ENCODE assay signal across 19 mouse cellular contexts in genomic region chr15:8782131-8782507, GRCm38 (mm10).
DNase-seq lines count a peak whose midpoint lies in the region; ATAC-seq and TF ChIP-seq lines count a peak whose summit lies in the region.
"Had no signal": no experiment of that assay in that cellular context is flagged by ENCODE, and none has a peak within 500 bp of the region (broad histone marks: within the 10 kb centered on the region; RNA-seq: fewer than 3 reads in every experiment).

No protein-coding gene starts in this region.

- H3K4me1 ChIP-seq in embryonic facial prominence, embryonic 14.5 days (ENCODE audit: control insufficient read depth, insufficient read depth, low read length): no peaks in the 10 kb centered on the region
- no peaks in the 10 kb centered on the region for H3K4me1 ChIP-seq in embryonic facial prominence, embryonic 10.5 days
- peaks cover 19% of the 10 kb centered on the region for H3K4me1 ChIP-seq in hindbrain, embryonic 10.5 days (replicated peaks)
- H3K4me1 ChIP-seq in midbrain, embryonic 13.5 days (replicated peaks): peaks cover 26% of the 10 kb centered on the region
- H3K4me1 ChIP-seq in lung, postnatal 0 days (ENCODE audit: insufficient read depth, low read depth, low read length): no peaks in the 10 kb centered on the region
- no peaks in the 10 kb centered on the region for H3K4me1 ChIP-seq in heart, adult 2 months (ENCODE audit: control insufficient read depth, insufficient read depth, low read length)
- H3K4me1 ChIP-seq: limb, embryonic 10.5 days; liver, embryonic 12.5 days; lung, embryonic 15.5 days; stomach, embryonic 15.5 days had no signal

- no peak overlapping the region for H3K4me3 ChIP-seq in embryonic facial prominence, embryonic 14.5 days (ENCODE audit: low read depth, low read length)
- no peak overlapping the region for H3K4me3 ChIP-seq in embryonic facial prominence, embryonic 10.5 days
- no peak overlapping the region for H3K4me3 ChIP-seq in hindbrain, embryonic 10.5 days
- H3K4me3 ChIP-seq in midbrain, embryonic 13.5 days (replicated peaks): no peak overlapping the region
- no peak overlapping the region for H3K4me3 ChIP-seq in lung, postnatal 0 days (ENCODE audit: low read depth, low read length)
- no peak overlapping the region for H3K4me3 ChIP-seq in heart, adult 2 months
- no peak overlapping the region for H3K4me3 ChIP-seq in gastrocnemius, adult 2 months
- H3K4me3 ChIP-seq: embryonic facial prominence, embryonic 12.5 days; limb, embryonic 10.5 days; liver, embryonic 12.5 days; lung, embryonic 15.5 days; stomach, embryonic 15.5 days had no signal

- no peak for ATAC-seq in embryonic facial prominence, embryonic 14.5 days (ENCODE audit: low read depth)
- ATAC-seq in midbrain, embryonic 13.5 days: no peak
- no peak for ATAC-seq in lung, postnatal 0 days
- ATAC-seq: activated CD4-positive, CD25-positive, alpha-beta regulatory T cell, adult 4 months; intestine, postnatal 0 days; liver, embryonic 12.5 days had no signal

- no peaks in the 10 kb centered on the region for H3K27me3 ChIP-seq in embryonic facial prominence, embryonic 14.5 days (replicated peaks; ENCODE audit: control insufficient read depth, insufficient read depth, low read length)
- no peaks in the 10 kb centered on the region for H3K27me3 ChIP-seq in embryonic facial prominence, embryonic 10.5 days (replicated peaks; ENCODE audit: low read depth, poor library complexity, severe bottlenecking)
- H3K27me3 ChIP-seq in hindbrain, embryonic 10.5 days (ENCODE audit: insufficient read depth, poor library complexity, severe bottlenecking): no peaks in the 10 kb centered on the region
- no peaks in the 10 kb centered on the region for H3K27me3 ChIP-seq in midbrain, embryonic 13.5 days
- H3K27me3 ChIP-seq in lung, postnatal 0 days (replicated peaks; ENCODE audit: insufficient read depth, low read length): no peaks in the 10 kb centered on the region
- no peaks in the 10 kb centered on the region for H3K27me3 ChIP-seq in heart, adult 2 months (ENCODE audit: control insufficient read depth, insufficient read depth, low read length)
- H3K27me3 ChIP-seq: CH12.LX; embryonic facial prominence, embryonic 12.5 days; liver, embryonic 12.5 days; lung, embryonic 15.5 days; stomach, embryonic 15.5 days had no signal

- H3K27ac ChIP-seq in embryonic facial prominence, embryonic 14.5 days (replicated peaks; ENCODE audit: low read depth, low read length): no peak overlapping the region
- no peak overlapping the region for H3K27ac ChIP-seq in embryonic facial prominence, embryonic 10.5 days (replicated peaks)
- H3K27ac ChIP-seq in hindbrain, embryonic 10.5 days: peak overlapping the region; percentile 83
- H3K27ac ChIP-seq in midbrain, embryonic 13.5 days: peak overlapping the region; percentile 10; the same call in 1 of the 2 replicates
- no peak overlapping the region for H3K27ac ChIP-seq in lung, postnatal 0 days (ENCODE audit: low read length)
- H3K27ac ChIP-seq in heart, adult 2 months: no peak overlapping the region
- H3K27ac ChIP-seq in gastrocnemius, adult 2 months: no peak overlapping the region
- H3K27ac ChIP-seq: embryonic facial prominence, embryonic 12.5 days; kidney, postnatal 0 days; limb, embryonic 10.5 days; liver, embryonic 12.5 days; lung, embryonic 15.5 days; stomach, embryonic 15.5 days had no signal

- H3K4me2 ChIP-seq in embryonic facial prominence, embryonic 14.5 days (ENCODE audit: low read depth, low read length): no peak overlapping the region
- H3K4me2 ChIP-seq in midbrain, embryonic 13.5 days (replicated peaks): no peak overlapping the region
- no peak overlapping the region for H3K4me2 ChIP-seq in lung, postnatal 0 days (replicated peaks; ENCODE audit: low read depth, low read length)
- H3K4me2 ChIP-seq: embryonic facial prominence, embryonic 12.5 days; liver, embryonic 12.5 days; lung, embryonic 15.5 days; stomach, embryonic 15.5 days had no signal

- H3K9me3 ChIP-seq in embryonic facial prominence, embryonic 14.5 days (ENCODE audit: control insufficient read depth, low read length): no peaks in the 10 kb centered on the region
- H3K9me3 ChIP-seq in embryonic facial prominence, embryonic 10.5 days: no peaks in the 10 kb centered on the region
- no peaks in the 10 kb centered on the region for H3K9me3 ChIP-seq in hindbrain, embryonic 10.5 days
- H3K9me3 ChIP-seq in midbrain, embryonic 13.5 days: no peaks in the 10 kb centered on the region
- no peaks in the 10 kb centered on the region for H3K9me3 ChIP-seq in lung, postnatal 0 days (ENCODE audit: low read length)
- H3K9me3 ChIP-seq: embryonic facial prominence, embryonic 12.5 days; limb, embryonic 10.5 days; liver, embryonic 12.5 days; lung, embryonic 15.5 days; stomach, embryonic 15.5 days had no signal

- H3K79me2 ChIP-seq in heart, adult 2 months (replicated peaks; ENCODE audit: control insufficient read depth, insufficient read depth, low read length): no peaks in the 10 kb centered on the region

- H3K36me3 ChIP-seq in embryonic facial prominence, embryonic 14.5 days (ENCODE audit: control insufficient read depth, insufficient read depth, low read length): no peaks in the 10 kb centered on the region
- H3K36me3 ChIP-seq in embryonic facial prominence, embryonic 10.5 days (replicated peaks): no peaks in the 10 kb centered on the region
- H3K36me3 ChIP-seq in hindbrain, embryonic 10.5 days: no peaks in the 10 kb centered on the region
- no peaks in the 10 kb centered on the region for H3K36me3 ChIP-seq in midbrain, embryonic 13.5 days
- H3K36me3 ChIP-seq in lung, postnatal 0 days (ENCODE audit: insufficient read depth, low read length): no peaks in the 10 kb centered on the region
- H3K36me3 ChIP-seq in heart, adult 2 months (ENCODE audit: control insufficient read depth, insufficient read depth, low read length): no peaks in the 10 kb centered on the region
- H3K36me3 ChIP-seq: embryonic facial prominence, embryonic 12.5 days; limb, embryonic 10.5 days; liver, embryonic 12.5 days; lung, embryonic 15.5 days; stomach, embryonic 15.5 days had no signal

- no peak for TF ChIP-seq EP300 in lung, postnatal 0 days (IDR thresholded peaks at IDR 0.05)
- no peak for TF ChIP-seq EP300 in heart, adult 2 months (IDR thresholded peaks at IDR 0.05; ENCODE audit: insufficient read depth, low read depth, low read length)

- H3K9ac ChIP-seq in embryonic facial prominence, embryonic 14.5 days (ENCODE audit: low read depth, low read length): no peak overlapping the region
- no peak overlapping the region for H3K9ac ChIP-seq in midbrain, embryonic 13.5 days (replicated peaks)
- H3K9ac ChIP-seq in lung, postnatal 0 days (replicated peaks; ENCODE audit: low read depth): no peak overlapping the region
- no peak overlapping the region for H3K9ac ChIP-seq in heart, adult 2 months (ENCODE audit: low read depth, low read length)
- H3K9ac ChIP-seq: embryonic facial prominence, embryonic 12.5 days; liver, embryonic 12.5 days; lung, embryonic 15.5 days; stomach, embryonic 15.5 days had no signal

- DNase-seq in embryonic facial prominence, embryonic 14.5 days (ENCODE audit: low spot score): peak; percentile 23
- no peak for DNase-seq in embryonic facial prominence, embryonic 10.5 days (ENCODE audit: low spot score)
- DNase-seq in hindbrain, embryonic 10.5 days (ENCODE audit: low spot score): no peak
- DNase-seq in retina, postnatal 1 day: peak; percentile 26
- DNase-seq in lung, postnatal 0 days (ENCODE audit: low spot score): no peak
- no peak for DNase-seq in heart, adult 2 months
- DNase-seq in gastrocnemius, adult 2 months: no peak
- DNase-seq: cerebellum, postnatal 25 days; heart, postnatal 14 days had no signal

- intact Hi-C loops in heart, adult 2 months (cut with DNase I): no loop called here
- intact Hi-C loops in gastrocnemius, adult 2 months (cut with DNase I): no loop called here

- TF ChIP-seq POLR2A in heart, adult 2 months (IDR thresholded peaks at IDR 0.05; ENCODE audit: insufficient read depth, low read depth, low read length): no peak

- 71% methylated on average over 10 of the region's 10 CpGs for WGBS in embryonic facial prominence, embryonic 14.5 days
- whole genome bisulfite sequencing in embryonic facial prominence, embryonic 10.5 days: 78% methylated on average over 10 of the region's 10 CpGs
- WGBS in hindbrain, embryonic 10.5 days: 67% methylated on average over 10 of the region's 10 CpGs
- WGBS in midbrain, embryonic 13.5 days: 53% methylated on average over 10 of the region's 10 CpGs
- WGBS in lung, postnatal 0 days: 79% methylated on average over 10 of the region's 10 CpGs
- 85% methylated on average over 10 of the region's 10 CpGs for WGBS in heart, adult 2 months

- no peak for TF ChIP-seq CTCF in lung, postnatal 0 days (IDR thresholded peaks at IDR 0.05)
- TF ChIP-seq CTCF in heart, adult 2 months (IDR thresholded peaks at IDR 0.05): no peak
- no peak for TF ChIP-seq CTCF in gastrocnemius, adult 2 months (IDR thresholded peaks at IDR 0.05)

Comparison
In these comparisons a context has a peak if more than half of its experiments do, and no peak if none do; other contexts are left out.
1. DNase-seq: peak in embryonic facial prominence, embryonic 14.5 days (single experiment) and retina, postnatal 1 day (single experiment); none in embryonic facial prominence, embryonic 10.5 days (single experiment), hindbrain, embryonic 10.5 days (single experiment), lung, postnatal 0 days (single experiment), heart, adult 2 months (0 of 2) and gastrocnemius, adult 2 months (single experiment).
2. H3K27ac ChIP-seq: peak in hindbrain, embryonic 10.5 days (single experiment) and midbrain, embryonic 13.5 days (single experiment); none in embryonic facial prominence, embryonic 14.5 days (single experiment), embryonic facial prominence, embryonic 10.5 days (single experiment), lung, postnatal 0 days (single experiment), heart, adult 2 months (single experiment) and gastrocnemius, adult 2 months (single experiment).